ENCODE assay signal across 9 mouse cellular contexts in genomic region chr2:112501209-112501608, GRCm38 (mm10). TPM values are rescaled to one million over a fixed set of nuclear protein-coding genes. Genes with fewer than 3 reads are reported as not detected.
DNase-seq lines count a peak whose midpoint lies in the region; ATAC-seq and TF ChIP-seq lines count a peak whose summit lies in the region.
"Had no signal": no experiment of that assay in that cellular context is flagged by ENCODE, and none has a peak within 500 bp of the region (broad histone marks: within the 10 kb centered on the region; RNA-seq: fewer than 3 reads in every experiment).

No protein-coding gene starts in this region.

- no peak for TF ChIP-seq EP300 in heart, postnatal 0 days (IDR thresholded peaks at IDR 0.05; ENCODE audit: low read depth)

- H3K27me3 ChIP-seq in forebrain, embryonic 13.5 days = no peaks in the 10 kb centered on the region
- H3K27me3 ChIP-seq in heart, postnatal 0 days (ENCODE audit: control insufficient read depth, insufficient read depth, low read length) = no peaks in the 10 kb centered on the region
- H3K27me3 ChIP-seq in liver, embryonic 16.5 days (ENCODE audit: control insufficient read depth, insufficient read depth, low read depth, low read length) = no peaks in the 10 kb centered on the region
- H3K27me3 ChIP-seq in neural tube, embryonic 15.5 days (replicated peaks) = no peaks in the 10 kb centered on the region
- H3K27me3 ChIP-seq in testis, adult 2 months (ENCODE audit: control insufficient read depth, insufficient read depth, low read length) = no peaks in the 10 kb centered on the region
- H3K27me3 ChIP-seq: limb, embryonic 15.5 days had no signal

- H3K4me3 ChIP-seq in forebrain, embryonic 13.5 days = no peak overlapping the region
- no peak overlapping the region for H3K4me3 ChIP-seq in heart, postnatal 0 days (ENCODE audit: low read depth, low read length)
- H3K4me3 ChIP-seq in liver, embryonic 16.5 days (ENCODE audit: low read depth, low read length) = no peak overlapping the region
- H3K4me3 ChIP-seq in neural tube, embryonic 15.5 days (replicated peaks) = no peak overlapping the region
- no peak overlapping the region for H3K4me3 ChIP-seq in testis, adult 2 months (ENCODE audit: control insufficient read depth, low read depth, low read length)
- H3K4me3 ChIP-seq: limb, embryonic 15.5 days had no signal

- H3K9ac ChIP-seq in forebrain, embryonic 13.5 days = no peak overlapping the region
- no peak overlapping the region for H3K9ac ChIP-seq in heart, postnatal 0 days (replicated peaks; ENCODE audit: low read depth, low read length)
- H3K9ac ChIP-seq in liver, embryonic 16.5 days (ENCODE audit: low read depth, low read length) = no peak overlapping the region
- no peak overlapping the region for H3K9ac ChIP-seq in neural tube, embryonic 15.5 days (replicated peaks)
- H3K9ac ChIP-seq: limb, embryonic 15.5 days had no signal

- DNase-seq in ES-CJ7 (ENCODE audit: low read depth, low spot score) = peak; percentile 94
- DNase-seq in heart, postnatal 0 days (ENCODE audit: low spot score) = peak; percentile 82
- peak; percentile 77 to 83 for DNase-seq in kidney, postnatal 36 days

- peak; percentile 86 for ATAC-seq in cerebellum, adult (ENCODE audit: insufficient number of reproducible peaks, low FRiP score, low TSS enrichment)
- ATAC-seq in forebrain, embryonic 13.5 days = peak; percentile 97
- ATAC-seq in heart, postnatal 0 days (ENCODE audit: insufficient read depth, low read depth) = peak; percentile 89
- peak; percentile 85 for ATAC-seq in liver, embryonic 16.5 days (ENCODE audit: low read depth)
- peak; percentile 94 for ATAC-seq in neural tube, embryonic 15.5 days (ENCODE audit: low FRiP score)

- no peaks in the 10 kb centered on the region for H3K36me3 ChIP-seq in forebrain, embryonic 13.5 days (ENCODE audit: poor library complexity, severe bottlenecking)
- no peaks in the 10 kb centered on the region for H3K36me3 ChIP-seq in heart, postnatal 0 days (replicated peaks; ENCODE audit: control insufficient read depth, insufficient read depth, low read length)
- H3K36me3 ChIP-seq in liver, embryonic 16.5 days (ENCODE audit: control insufficient read depth, insufficient read depth) = no peaks in the 10 kb centered on the region
- H3K36me3 ChIP-seq in neural tube, embryonic 15.5 days = no peaks in the 10 kb centered on the region
- H3K36me3 ChIP-seq in testis, adult 2 months (ENCODE audit: control insufficient read depth, insufficient read depth, low read length) = no peaks in the 10 kb centered on the region
- H3K36me3 ChIP-seq: limb, embryonic 15.5 days had no signal

- 5% methylated on average over 6 of the region's 6 CpGs for WGBS in forebrain, embryonic 13.5 days
- WGBS in heart, postnatal 0 days = 4% methylated on average over 6 of the region's 6 CpGs
- 7% methylated on average over 6 of the region's 6 CpGs for WGBS in liver, embryonic 16.5 days (ENCODE audit: insufficient replicate concordance)
- 2% methylated on average over 6 of the region's 6 CpGs for WGBS in neural tube, embryonic 15.5 days

- H3K27ac ChIP-seq in forebrain, embryonic 13.5 days = no peak overlapping the region
- H3K27ac ChIP-seq in heart, postnatal 0 days (ENCODE audit: low read depth) = no peak overlapping the region
- H3K27ac ChIP-seq in liver, embryonic 16.5 days (ENCODE audit: low read length) = no peak overlapping the region
- no peak overlapping the region for H3K27ac ChIP-seq in neural tube, embryonic 15.5 days (replicated peaks)
- H3K27ac ChIP-seq in testis, adult 2 months (ENCODE audit: control insufficient read depth, insufficient read depth, low read depth, low read length) = no peak overlapping the region
- H3K27ac ChIP-seq: limb, embryonic 15.5 days had no signal

- no peak for TF ChIP-seq POLR2A in testis, adult 2 months (IDR thresholded peaks at IDR 0.05; ENCODE audit: control insufficient read depth, low read depth, low read length)

- TF ChIP-seq CTCF in heart, postnatal 0 days (IDR thresholded peaks at IDR 0.05; ENCODE audit: low read depth) = peak; percentile 84
- peak; percentile 38; the same call in 1 of the 2 replicates for TF ChIP-seq CTCF in testis, adult 2 months (IDR thresholded peaks at IDR 0.05; ENCODE audit: control insufficient read depth, insufficient read depth, insufficient replicate concordance, low read depth, low read length)

- H3K4me2 ChIP-seq in forebrain, embryonic 13.5 days = no peak overlapping the region
- no peak overlapping the region for H3K4me2 ChIP-seq in heart, postnatal 0 days (ENCODE audit: low read depth, low read length)
- H3K4me2 ChIP-seq in liver, embryonic 16.5 days (ENCODE audit: low read depth, low read length) = no peak overlapping the region
- no peak overlapping the region; the same call in 1 of the 2 replicates for H3K4me2 ChIP-seq in neural tube, embryonic 15.5 days
- H3K4me2 ChIP-seq: limb, embryonic 15.5 days had no signal

- no peaks in the 10 kb centered on the region for H3K9me3 ChIP-seq in forebrain, embryonic 13.5 days (replicated peaks)
- H3K9me3 ChIP-seq in heart, postnatal 0 days (replicated peaks; ENCODE audit: control insufficient read depth, low read length) = no peaks in the 10 kb centered on the region
- no peaks in the 10 kb centered on the region for H3K9me3 ChIP-seq in liver, embryonic 16.5 days (replicated peaks; ENCODE audit: control insufficient read depth, low read length)
- no peaks in the 10 kb centered on the region for H3K9me3 ChIP-seq in neural tube, embryonic 15.5 days (replicated peaks)
- H3K9me3 ChIP-seq: limb, embryonic 15.5 days had no signal

- peaks cover 3% of the 10 kb centered on the region; the same call in 1 of the 2 replicates for H3K4me1 ChIP-seq in forebrain, embryonic 13.5 days
- H3K4me1 ChIP-seq in heart, postnatal 0 days (ENCODE audit: control insufficient read depth, insufficient read depth) = peaks cover 4% of the 10 kb centered on the region; the same call in 1 of the 2 replicates
- peaks cover 5% of the 10 kb centered on the region for H3K4me1 ChIP-seq in liver, embryonic 16.5 days (ENCODE audit: control insufficient read depth, low read depth, low read length)
- H3K4me1 ChIP-seq in neural tube, embryonic 15.5 days = no peaks in the 10 kb centered on the region; the same call in 1 of the 2 replicates
- no peaks in the 10 kb centered on the region for H3K4me1 ChIP-seq in testis, adult 2 months (ENCODE audit: control insufficient read depth, insufficient read depth, low read length)

RNA-seq across cellular contexts. Expression of gene Aven, which starts 8.4 kb away (rescaled TPM):
- polyA plus RNA-seq in forebrain, embryonic 13.5 days (2015; fragmentation: Nextera tagmentation; extraction: Ambion mirVana) = 3.1 and 4.4 TPM in 2 replicates
- 5.2 and 26.5 TPM in 2 replicates for total RNA-seq in heart, postnatal 0 days (2014; rRNA removed; ENCODE audit: low replicate concordance)
- 2.6 and 4.7 TPM in 2 replicates for polyA plus RNA-seq in heart, postnatal 0 days (2015; fragmentation: Nextera tagmentation; extraction: Ambion mirVana)
- polyA plus RNA-seq in liver, embryonic 16.5 days (2015; fragmentation: Nextera tagmentation; extraction: Ambion mirVana) = 3.4 and 3.7 TPM in 2 replicates
- 4.1 and 4.2 TPM in 2 replicates for polyA plus RNA-seq in neural tube, embryonic 15.5 days (2015; fragmentation: Nextera tagmentation; extraction: Ambion mirVana)
- 145 and 155 TPM in 2 replicates for polyA plus RNA-seq in testis, adult 2 months (2012; rRNA removed)

RNA-seq across cellular contexts. Expression of gene Chrm5, which starts 20.6 kb away (rescaled TPM):
- 0.35 TPM in 1 of 2 replicates, not detected in the other for polyA plus RNA-seq in forebrain, embryonic 13.5 days (2015; fragmentation: Nextera tagmentation; extraction: Ambion mirVana)
- not detected in 2 replicates for total RNA-seq in heart, postnatal 0 days (2014; rRNA removed; ENCODE audit: low replicate concordance)
- not detected in 2 replicates for polyA plus RNA-seq in heart, postnatal 0 days (2015; fragmentation: Nextera tagmentation; extraction: Ambion mirVana)
- not detected in 2 replicates for polyA plus RNA-seq in liver, embryonic 16.5 days (2015; fragmentation: Nextera tagmentation; extraction: Ambion mirVana)
- polyA plus RNA-seq in neural tube, embryonic 15.5 days (2015; fragmentation: Nextera tagmentation; extraction: Ambion mirVana) = 0.90 and 1.2 TPM in 2 replicates
- 0.18 TPM in 1 of 2 replicates, not detected in the other for polyA plus RNA-seq in testis, adult 2 months (2012; rRNA removed)

RNA-seq across cellular contexts. Expression of gene Emc7, which starts 46.4 kb away (rescaled TPM):
- 13.2 and 14.3 TPM in 2 replicates for polyA plus RNA-seq in forebrain, embryonic 13.5 days (2015; fragmentation: Nextera tagmentation; extraction: Ambion mirVana)
- total RNA-seq in heart, postnatal 0 days (2014; rRNA removed; ENCODE audit: low replicate concordance) = 6.8 and 7.0 TPM in 2 replicates
- 22.6 and 22.7 TPM in 2 replicates for polyA plus RNA-seq in heart, postnatal 0 days (2015; fragmentation: Nextera tagmentation; extraction: Ambion mirVana)
- polyA plus RNA-seq in liver, embryonic 16.5 days (2015; fragmentation: Nextera tagmentation; extraction: Ambion mirVana) = 12.9 and 13.2 TPM in 2 replicates
- 24.5 and 24.6 TPM in 2 replicates for polyA plus RNA-seq in neural tube, embryonic 15.5 days (2015; fragmentation: Nextera tagmentation; extraction: Ambion mirVana)
- 8.2 and 10.6 TPM in 2 replicates for polyA plus RNA-seq in testis, adult 2 months (2012; rRNA removed)

Comparison
In these comparisons a context has a peak if more than half of its experiments do, and no peak if none do; other contexts are left out.
1. RNA of gene Aven, which starts 8.4 kb away (polyA plus RNA-seq): 145 to 155 TPM in testis, adult 2 months; 3.1 to 4.4 TPM in forebrain, embryonic 13.5 days, 4.1 to 4.2 TPM in neural tube, embryonic 15.5 days, 3.4 to 3.7 TPM in liver, embryonic 16.5 days and 2.6 to 4.7 TPM in heart, postnatal 0 days; every median in the first group is over 10 times any median in the second.
2. Peak in every context shown above with its lines, with median percentiles within 50 percentile points of each other: DNase-seq and ATAC-seq.